Mouse (Mus musculus): ENCODE results near the gene Smok2a.
"Not testable (repeated sequence)": the region's sequence is repeated elsewhere in the genome, so short reads cannot be mapped to it uniquely, and the experiment has no call there.

Smok2a gene

GRCm38 (mm10) chr17:13214169-13214568, 6.8 kb upstream of the Smok2a start:
- DNase-seq (ENCODE audit: low read depth, low spot score) = no peak

GRCm38 (mm10) chr17:13215595-13215994, 5.4 kb upstream of the Smok2a start:
- no peak for DNase-seq (ENCODE audit: low read depth, low spot score)

GRCm38 (mm10) chr17:13221921-13222320, 933 bp downstream of the Smok2a start:
- not testable (repeated sequence) for DNase-seq (ENCODE audit: low read depth, low spot score)

- not testable (repeated sequence) for DNase-seq (ENCODE audit: low read depth, low spot score)
These were observed 9.0 kb downstream of the Smok2a start, which contains the start of gene Smok2b for GRCm38 (mm10) chr17:13229957-13230356. Gene Smok2b, plus strand, starts transcription at chr17:13230257.

- not testable (repeated sequence) for DNase-seq (ENCODE audit: low read depth, low spot score)
These were observed 18.5 kb downstream of the Smok2a start for GRCm38 (mm10) chr17:13239461-13239860.

- not testable (repeated sequence) for DNase-seq (ENCODE audit: low read depth, low spot score)
These were observed 20.1 kb downstream of the Smok2a start for GRCm38 (mm10) chr17:13240807-13241727.

- DNase-seq (ENCODE audit: low read depth, low spot score) = not testable (repeated sequence)
These were observed 33.8 kb downstream of the Smok2a start for GRCm38 (mm10) chr17:13254786-13255185.

Data from CD4-positive helper T cell, adult 2 months (primary cell).